Mouse (Mus musculus) embryonic facial prominence, embryonic 13.5 days (tissue): ENCODE measurements around the gene Sys1. TPM values are rescaled to one million over a fixed set of nuclear protein-coding genes. Genes with fewer than 3 reads are reported as not detected.

Experiments used
- ATAC-seq: fragments of 200-750 bp; cut with Nextera tagmentation; 2 replicates; pipeline ENCODE4 v1.8.0; 2017; ENCODE audit warnings: low read depth; ENCODE audit not compliant: insufficient number of reproducible peaks, insufficient read depth, low FRiP score, low TSS enrichment
- H3K27ac ChIP-seq: fragments of 300-500 bp; sonication (generic); 2 replicates; pipeline ENCODE4 v1.5.1; 2015; ENCODE audit warnings: moderate library complexity, mild to moderate bottlenecking, inconsistent platforms
- H3K27me3 ChIP-seq: fragments of 300-500 bp; sonication (generic); 2 replicates; pipeline ENCODE4 v1.6.1; 2015; ENCODE audit warnings: mild to moderate bottlenecking, inconsistent platforms
- H3K36me3 ChIP-seq: fragments of 300-500 bp; sonication (generic); 2 replicates; pipeline ENCODE4 v1.6.1; 2015; ENCODE audit warnings: mild to moderate bottlenecking, inconsistent platforms
- H3K4me1 ChIP-seq: fragments of 300-500 bp; sonication (generic); 2 replicates; pipeline ENCODE4 v1.6.1; 2015; ENCODE audit warnings: inconsistent platforms
- H3K4me2 ChIP-seq: fragments of 300-500 bp; sonication (generic); 2 replicates; pipeline ENCODE4 v1.6.1; 2015; ENCODE audit warnings: moderate library complexity, mild to moderate bottlenecking, inconsistent platforms
- H3K4me3 ChIP-seq: fragments of 300-500 bp; sonication (generic); 2 replicates; pipeline ENCODE4 v1.5.1; 2015; ENCODE audit warnings: mild to moderate bottlenecking, inconsistent platforms
- H3K9ac ChIP-seq: fragments of 300-500 bp; sonication (generic); 2 replicates; pipeline ENCODE4 v1.6.1; 2015; ENCODE audit warnings: mild to moderate bottlenecking, inconsistent platforms
- H3K9me3 ChIP-seq: fragments of 300-500 bp; sonication (generic); 2 replicates; pipeline ENCODE4 v1.6.1; 2016; ENCODE audit warnings: inconsistent platforms
- WGBS: fragments of 180-500 bp; shearing (Covaris S2); methylation state at CpG from one replicate; pipeline ENCODE4 v1.1.7; 2015; ENCODE audit warnings: mixed read lengths; 5-methylcytosine and 5-hydroxymethylcytosine counted together
- polyA plus RNA-seq: library from polyadenylated mRNA; unstranded; fragments of >200 nt; fragmentation: Nextera tagmentation; extraction: Ambion mirVana; gene quantifications from 2 replicates; pipeline ENCODE4 v1.2.1, GENCODE M21; 2015

The Sys1 gene
- polyA plus RNA-seq, 1 experiment from 2014 or later = 65.9 TPM

DNA sequence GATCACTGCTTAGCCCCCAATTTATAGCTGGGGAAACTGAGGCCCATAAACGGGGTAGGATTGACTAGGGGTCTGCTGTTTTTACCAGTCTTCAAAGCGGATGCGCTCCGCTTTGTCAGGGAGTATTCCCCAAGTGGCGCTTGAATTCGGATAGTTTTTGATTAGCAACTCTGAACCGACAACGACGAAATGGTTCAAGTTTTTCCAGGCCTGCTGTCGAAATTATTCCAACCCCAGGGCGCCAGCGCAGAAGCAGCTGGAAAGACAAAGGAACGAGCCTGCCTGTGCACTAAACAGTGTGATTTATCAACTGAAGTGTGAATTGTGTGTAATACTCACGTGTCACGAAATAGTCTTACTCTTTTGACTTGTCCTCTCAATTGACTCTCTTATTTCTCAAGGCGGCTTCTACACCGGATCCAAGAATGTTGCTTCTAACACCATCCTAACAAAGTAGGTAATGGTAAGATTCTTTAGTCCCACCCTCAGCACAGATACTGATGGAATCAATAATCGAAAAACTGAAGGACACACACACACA is 13.2 kb upstream of the Sys1 start, which contains the start of gene Sdc4:
Gene Sdc4 (minus strand): TSS at position 428 of the 541 bp plus-strand sequence.
- ATAC-seq = no peak

DNA sequence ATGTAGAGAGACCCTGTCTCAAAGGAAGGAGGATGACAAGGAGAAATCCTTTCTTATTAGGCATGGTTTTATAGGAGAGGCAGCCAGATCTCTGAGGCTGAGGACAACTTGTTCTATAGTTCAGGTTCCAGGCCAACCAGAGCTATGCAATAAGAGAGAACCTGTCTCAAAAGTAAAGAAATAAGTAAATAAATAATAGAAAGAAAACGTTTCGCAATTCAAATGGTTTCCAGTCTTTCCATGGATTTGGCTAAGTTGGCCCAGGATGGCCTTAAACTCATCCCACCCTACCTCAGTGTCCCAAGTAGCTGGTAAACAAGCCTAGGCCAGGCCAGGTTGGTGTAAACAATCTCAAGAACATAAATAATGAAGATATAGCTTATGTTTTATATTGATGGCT is 12.1 kb upstream of the Sys1 start:
- Histone ChIP-seq H3K27ac (no peak overlapping the region), H3K27me3 (no peaks in the 10 kb centered on the region), H3K4me1 (peaks cover 48% of the 10 kb centered on the region), H3K36me3 (no peaks in the 10 kb centered on the region; the same call in 1 of the 2 replicates), H3K9me3 (no peaks in the 10 kb centered on the region), H3K9ac (no peak overlapping the region), H3K4me3 (no peak overlapping the region), H3K4me2 (no peak overlapping the region)
- ATAC-seq = no peak
- 87% methylated on average over 2 of the region's 2 CpGs for WGBS

More for the DNA sequence above, 13.2 kb upstream of the Sys1 start, which contains the start of gene Sdc4:
- Histone ChIP-seq H3K36me3 (no peaks in the 10 kb centered on the region; the same call in 1 of the 2 replicates), H3K4me1 (peaks cover 48% of the 10 kb centered on the region), H3K27me3 (no peaks in the 10 kb centered on the region), H3K9ac (peak within 1 kb of the TSS; percentile 89), H3K27ac (peak within 1 kb of the TSS; percentile 85), H3K4me3 (peak within 1 kb of the TSS; percentile 76), H3K4me2 (peak within 1 kb of the TSS; percentile 80), H3K9me3 (no peaks in the 10 kb centered on the region)
- 9% methylated on average over 18 of the region's 18 CpGs for WGBS

DNA sequence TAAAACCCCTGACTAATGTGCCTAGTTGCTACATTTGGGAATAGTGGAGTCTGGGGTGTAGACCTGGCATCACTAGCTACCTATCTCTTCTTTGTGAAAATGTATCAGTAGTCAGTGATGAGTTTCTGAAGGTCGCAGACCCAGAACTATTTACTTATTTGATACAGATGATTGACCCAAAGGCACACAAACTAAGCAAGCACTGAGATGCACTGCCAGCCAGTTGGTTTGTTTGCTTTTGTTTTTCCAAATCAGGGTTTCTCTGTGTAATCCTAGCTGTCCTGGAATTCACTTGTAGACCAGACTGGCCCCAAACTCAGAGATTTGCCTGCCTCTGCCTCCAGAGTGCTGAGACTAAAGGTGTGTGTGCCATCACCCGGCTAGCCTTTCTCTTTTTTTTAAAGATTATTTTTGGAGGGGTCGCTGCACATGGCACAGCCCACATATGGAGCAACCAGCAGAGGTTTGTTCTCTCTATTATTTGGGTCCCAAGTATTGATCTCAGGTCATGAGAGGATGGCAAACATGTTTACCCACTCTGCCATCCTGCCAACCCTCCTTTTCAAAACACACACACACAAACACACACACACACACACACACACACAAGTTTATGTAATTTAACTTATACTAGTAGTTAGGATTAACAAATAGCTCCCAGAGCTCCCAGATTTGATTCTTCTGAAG is 11.2 kb upstream of the Sys1 start:
- WGBS = 83% methylated on average over 3 of the region's 3 CpGs
- Histone ChIP-seq H3K9ac (no peak overlapping the region), H3K36me3 (no peaks in the 10 kb centered on the region), H3K4me1 (peaks cover 42% of the 10 kb centered on the region), H3K9me3 (no peaks in the 10 kb centered on the region), H3K4me3 (no peak overlapping the region), H3K27me3 (no peaks in the 10 kb centered on the region), H3K4me2 (no peak overlapping the region), H3K27ac (no peak overlapping the region)
- ATAC-seq = no peak

DNA sequence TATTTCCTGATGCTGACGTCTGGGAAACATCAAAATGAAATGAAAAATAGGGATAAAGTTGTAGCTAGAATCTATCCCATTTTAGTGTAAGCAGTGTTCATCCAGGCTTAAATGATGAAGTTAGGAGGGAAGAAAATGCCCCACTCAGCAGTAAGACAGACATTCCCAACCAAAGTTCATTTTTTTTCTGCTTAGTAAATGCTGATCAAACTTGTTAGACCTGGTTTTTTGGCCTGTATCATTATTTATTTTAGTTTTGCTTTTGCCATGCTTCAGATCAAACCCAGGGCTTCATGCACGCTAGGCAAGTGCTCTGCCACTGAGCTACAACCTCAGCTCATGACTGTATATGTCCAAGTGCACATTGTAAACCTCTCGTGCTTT is 10.7 kb upstream of the Sys1 start:
- WGBS = 69% methylated on average over 3 of the region's 3 CpGs
- no peak overlapping the region for H3K27ac ChIP-seq
- no peaks in the 10 kb centered on the region for H3K36me3 ChIP-seq
- no peak overlapping the region for H3K4me3 ChIP-seq
- ATAC-seq = no peak
- no peak overlapping the region for H3K4me2 ChIP-seq
- H3K9me3 ChIP-seq = no peaks in the 10 kb centered on the region
- no peak overlapping the region for H3K9ac ChIP-seq
- peaks cover 37% of the 10 kb centered on the region for H3K4me1 ChIP-seq
- H3K27me3 ChIP-seq = no peaks in the 10 kb centered on the region

DNA sequence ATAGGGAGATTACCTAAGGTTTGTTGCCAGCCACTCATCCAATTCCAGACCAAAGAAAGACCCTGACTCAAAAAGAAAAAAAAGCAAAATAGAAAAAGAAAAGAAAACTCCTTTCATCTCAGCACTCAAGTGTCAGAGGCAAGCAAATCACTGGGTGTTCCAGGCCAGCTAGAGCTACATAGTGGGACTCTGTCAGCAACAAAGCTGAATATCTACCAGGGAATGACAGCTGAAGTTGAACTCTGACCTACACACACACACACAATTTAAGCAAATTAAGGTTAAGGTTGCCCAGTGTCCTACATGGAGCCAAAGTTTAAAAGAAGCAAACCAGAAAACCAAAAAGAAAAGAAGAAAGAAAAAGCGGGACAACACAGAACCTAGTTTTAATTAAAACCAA is 8.6 kb upstream of the Sys1 start:
- H3K9ac ChIP-seq = no peak overlapping the region
- 45% methylated on average over 1 of the region's 1 CpGs for WGBS
- H3K4me1 ChIP-seq = peaks cover 40% of the 10 kb centered on the region
- H3K27me3 ChIP-seq = no peaks in the 10 kb centered on the region
- no peaks in the 10 kb centered on the region for H3K9me3 ChIP-seq
- no peak overlapping the region for H3K4me3 ChIP-seq
- ATAC-seq = no peak
- no peak overlapping the region for H3K27ac ChIP-seq
- no peaks in the 10 kb centered on the region for H3K36me3 ChIP-seq
- no peak overlapping the region for H3K4me2 ChIP-seq

DNA sequence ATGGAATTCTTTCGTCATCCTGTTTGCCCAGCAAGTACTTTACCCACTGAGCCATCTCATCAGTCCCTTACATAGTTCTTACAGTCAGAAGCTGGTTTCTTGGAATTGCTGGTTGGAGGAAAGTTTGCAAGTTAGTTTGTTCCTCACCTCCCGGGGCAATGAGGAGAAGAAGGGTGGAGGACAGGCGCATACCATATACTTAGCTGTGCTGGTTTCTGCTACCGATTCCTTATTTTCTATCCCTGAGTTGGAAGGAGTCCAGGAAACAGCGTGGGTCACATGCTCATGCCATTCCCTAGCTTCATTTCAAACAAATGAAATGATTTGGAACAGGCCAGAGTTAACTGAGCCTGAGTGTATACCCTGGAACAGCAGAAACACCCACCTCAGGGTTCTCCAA is 7.8 kb upstream of the Sys1 start:
- Histone ChIP-seq H3K36me3 (no peaks in the 10 kb centered on the region), H3K4me2 (no peak overlapping the region), H3K9ac (no peak overlapping the region), H3K27me3 (no peaks in the 10 kb centered on the region), H3K4me1 (peaks cover 33% of the 10 kb centered on the region), H3K9me3 (no peaks in the 10 kb centered on the region), H3K4me3 (no peak overlapping the region), H3K27ac (peak overlapping the region; percentile 55)
- ATAC-seq = peak; percentile 33; the same call in 1 of the 2 replicates
- 58% methylated on average over 5 of the region's 5 CpGs for WGBS

DNA sequence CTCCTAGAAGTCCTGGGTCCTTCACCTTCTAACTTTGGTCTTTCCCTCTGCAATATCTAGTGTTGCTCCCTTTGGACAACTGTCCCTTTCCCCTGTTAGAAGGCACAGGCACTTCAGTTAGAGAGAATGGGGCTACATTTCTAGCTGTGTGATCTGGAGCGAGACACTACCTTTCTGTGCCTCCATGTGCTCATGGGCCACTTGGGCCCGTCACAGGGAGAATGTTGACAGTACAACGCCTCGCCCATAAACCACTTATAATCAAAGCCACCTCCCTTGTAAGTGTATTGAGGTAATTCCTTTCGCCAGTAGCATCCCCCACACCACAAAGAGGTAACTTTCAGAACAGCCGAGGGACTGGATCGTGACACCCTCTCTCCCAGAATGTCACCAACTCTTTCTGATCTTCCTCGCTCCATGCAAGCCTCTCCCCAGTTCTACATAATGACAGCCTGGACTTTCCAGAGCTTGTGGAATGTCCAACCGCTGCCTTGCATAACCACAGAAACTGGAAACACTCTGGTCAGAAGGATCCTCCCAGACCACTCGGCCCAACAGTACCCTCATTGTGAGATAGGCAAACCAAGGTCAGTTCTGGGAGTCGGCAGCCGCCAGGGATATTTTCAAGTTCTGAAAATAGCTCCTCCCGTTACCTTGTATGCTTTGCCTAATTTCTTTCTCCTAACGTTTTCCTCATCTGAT is 7.3 kb upstream of the Sys1 start:
- Histone ChIP-seq H3K4me1 (peaks cover 33% of the 10 kb centered on the region), H3K27ac (peak overlapping the region; percentile 55), H3K9me3 (no peaks in the 10 kb centered on the region), H3K4me3 (no peak overlapping the region), H3K9ac (no peak overlapping the region), H3K36me3 (no peaks in the 10 kb centered on the region), H3K4me2 (no peak overlapping the region), H3K27me3 (no peaks in the 10 kb centered on the region)
- no peak for ATAC-seq
- WGBS = 81% methylated on average over 14 of the region's 14 CpGs

DNA sequence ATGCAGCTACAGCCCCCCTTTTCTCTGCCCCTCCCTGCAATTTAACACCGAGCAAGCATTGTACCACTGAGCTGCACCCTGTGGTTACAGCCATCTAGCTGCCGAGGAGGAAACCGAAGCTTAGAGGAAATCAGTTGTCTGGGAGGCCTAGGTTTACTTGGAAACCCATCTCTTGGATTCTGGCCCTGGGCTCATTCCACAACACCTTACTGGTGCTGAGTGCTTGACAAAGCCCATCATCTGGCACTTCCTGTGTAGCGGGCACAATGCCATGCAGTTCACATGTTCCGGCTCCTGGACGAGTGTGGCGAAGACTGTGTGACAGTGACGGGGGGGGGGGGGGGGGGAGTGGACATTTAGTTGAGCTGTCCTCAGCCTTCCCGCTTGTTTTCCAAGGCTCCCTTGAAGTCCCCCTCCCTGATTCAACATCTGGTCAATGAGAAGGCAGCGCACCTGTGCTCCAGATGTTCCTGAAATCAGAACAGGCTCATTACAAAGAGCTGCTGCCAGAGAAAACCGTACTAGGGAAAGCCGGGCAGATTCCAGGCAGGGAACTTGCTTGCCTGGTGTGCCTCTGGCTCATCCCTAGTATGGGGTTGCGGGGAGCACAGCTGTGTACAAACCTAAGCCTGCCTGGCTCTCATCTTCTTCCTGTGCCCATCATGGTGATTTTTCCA is 4.6 kb upstream of the Sys1 start:
- Histone ChIP-seq H3K9ac (no peak overlapping the region), H3K4me1 (peaks cover 53% of the 10 kb centered on the region), H3K27ac (peak overlapping the region; percentile 68), H3K27me3 (no peaks in the 10 kb centered on the region), H3K4me3 (no peak overlapping the region), H3K4me2 (peak overlapping the region; percentile 9; the same call in 1 of the 2 replicates), H3K36me3 (no peaks in the 10 kb centered on the region), H3K9me3 (no peaks in the 10 kb centered on the region)
- 23% methylated on average over 13 of the region's 13 CpGs for WGBS
- no peak for ATAC-seq

DNA sequence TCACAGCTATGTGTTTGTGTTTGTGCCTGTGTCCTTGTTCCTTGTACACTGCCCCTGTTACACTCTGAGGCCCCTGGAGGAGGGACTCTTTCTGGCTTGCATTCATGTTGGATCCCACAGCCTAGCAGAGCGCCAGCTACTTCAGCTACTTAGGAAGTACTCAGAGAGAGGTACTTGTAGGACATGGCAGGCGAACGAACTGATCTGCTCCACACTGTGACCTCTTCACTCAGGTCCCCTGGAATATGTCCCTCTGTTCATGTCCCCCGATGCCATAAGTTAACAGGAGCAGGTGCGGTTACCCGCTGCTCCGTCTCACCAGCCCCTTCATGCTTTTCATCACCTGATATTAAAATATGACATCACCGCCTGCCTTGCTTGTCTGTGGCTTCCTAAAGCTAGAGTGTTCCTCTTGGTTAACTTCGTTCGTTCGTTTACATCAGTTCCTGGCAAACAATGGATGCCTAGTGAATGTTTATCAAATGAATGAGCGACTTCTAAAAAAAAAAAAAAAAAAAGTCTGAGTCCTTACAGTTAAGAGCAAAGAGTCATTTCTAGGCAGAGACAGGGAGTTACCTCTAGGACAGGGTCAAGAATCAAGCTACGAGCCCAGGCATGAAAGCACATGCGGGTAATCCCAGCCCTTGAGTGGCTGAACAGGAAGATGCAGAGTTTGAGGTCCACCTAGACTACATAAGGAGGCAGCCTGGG is 3.6 kb upstream of the Sys1 start:
- no peak for ATAC-seq
- Histone ChIP-seq H3K9ac (no peak overlapping the region), H3K4me3 (no peak overlapping the region), H3K4me1 (peaks cover 53% of the 10 kb centered on the region), H3K36me3 (no peaks in the 10 kb centered on the region), H3K9me3 (no peaks in the 10 kb centered on the region), H3K27ac (no peak overlapping the region), H3K4me2 (no peak overlapping the region), H3K27me3 (no peaks in the 10 kb centered on the region)
- WGBS = 83% methylated on average over 14 of the region's 14 CpGs

DNA sequence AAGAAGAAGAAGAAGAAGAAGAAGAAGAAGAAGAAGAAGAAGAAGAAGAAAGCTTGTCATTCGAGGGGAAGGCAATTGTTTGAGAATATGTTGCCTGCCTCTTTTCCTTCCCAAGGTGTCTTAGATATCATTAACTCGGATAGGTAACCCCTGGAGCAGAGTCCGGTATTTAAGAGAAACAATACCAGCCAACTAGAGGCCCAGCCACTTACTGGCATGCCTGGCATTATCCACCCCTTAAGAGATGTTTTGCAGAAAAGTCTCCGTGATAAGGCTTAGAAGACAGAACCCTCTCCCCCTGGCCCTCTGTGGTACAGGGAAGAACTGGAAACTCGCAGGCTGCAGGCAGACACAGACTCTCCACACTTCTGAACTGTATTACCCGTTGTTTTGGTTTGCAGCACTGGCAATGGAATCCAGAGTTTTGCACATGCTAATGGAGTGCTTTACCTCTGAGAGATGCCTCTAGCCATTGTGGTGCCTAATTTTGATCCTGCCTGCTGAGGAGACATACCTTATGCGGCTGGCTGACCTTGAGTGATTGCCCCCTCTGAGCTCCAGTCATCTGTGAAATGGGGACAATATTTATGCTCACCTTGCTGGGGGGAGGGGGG is 2.8 kb upstream of the Sys1 start:
- Histone ChIP-seq H3K9ac (no peak overlapping the region), H3K36me3 (no peaks in the 10 kb centered on the region), H3K27ac (no peak overlapping the region), H3K4me3 (no peak overlapping the region), H3K4me1 (peaks cover 49% of the 10 kb centered on the region), H3K4me2 (no peak overlapping the region), H3K27me3 (no peaks in the 10 kb centered on the region), H3K9me3 (no peaks in the 10 kb centered on the region)
- WGBS = 63% methylated on average over 7 of the region's 7 CpGs
- ATAC-seq = no peak

DNA sequence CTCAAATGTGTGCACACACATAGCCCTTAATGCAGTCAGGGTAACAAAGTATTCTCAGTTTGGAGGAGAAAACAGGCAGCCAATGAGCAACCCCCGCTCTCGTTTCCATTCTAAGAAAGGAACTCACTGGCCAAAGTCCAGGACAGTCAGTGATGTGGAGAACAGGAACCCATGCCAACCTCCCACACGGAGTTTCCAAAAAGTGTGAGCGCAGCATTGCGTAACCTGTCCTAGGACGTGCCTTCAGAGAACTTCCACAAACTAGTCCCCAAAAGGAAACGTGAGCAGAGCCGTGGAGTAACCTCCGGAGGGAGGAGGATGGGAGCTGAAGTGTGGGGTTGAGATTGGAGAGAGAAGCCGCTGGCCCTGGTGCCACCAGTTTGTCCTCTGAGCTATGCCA is 1.9 kb upstream of the Sys1 start:
- peaks cover 40% of the 10 kb centered on the region for H3K4me1 ChIP-seq
- no peaks in the 10 kb centered on the region for H3K9me3 ChIP-seq
- H3K9ac ChIP-seq = no peak overlapping the region
- H3K4me2 ChIP-seq = no peak overlapping the region
- no peak overlapping the region for H3K27ac ChIP-seq
- no peaks in the 10 kb centered on the region for H3K27me3 ChIP-seq
- 81% methylated on average over 10 of the region's 10 CpGs for WGBS
- no peaks in the 10 kb centered on the region for H3K36me3 ChIP-seq
- ATAC-seq = no peak
- H3K4me3 ChIP-seq = no peak overlapping the region
